Mouse (Mus musculus): ENCODE measurements at regions not wholly inside any gene's neighbourhood (a gene's known extent, or its start where the extent isn't known, plus 50 kb on each side); places are given as distances from the start of the nearest gene placed in this dataset.

DNA sequence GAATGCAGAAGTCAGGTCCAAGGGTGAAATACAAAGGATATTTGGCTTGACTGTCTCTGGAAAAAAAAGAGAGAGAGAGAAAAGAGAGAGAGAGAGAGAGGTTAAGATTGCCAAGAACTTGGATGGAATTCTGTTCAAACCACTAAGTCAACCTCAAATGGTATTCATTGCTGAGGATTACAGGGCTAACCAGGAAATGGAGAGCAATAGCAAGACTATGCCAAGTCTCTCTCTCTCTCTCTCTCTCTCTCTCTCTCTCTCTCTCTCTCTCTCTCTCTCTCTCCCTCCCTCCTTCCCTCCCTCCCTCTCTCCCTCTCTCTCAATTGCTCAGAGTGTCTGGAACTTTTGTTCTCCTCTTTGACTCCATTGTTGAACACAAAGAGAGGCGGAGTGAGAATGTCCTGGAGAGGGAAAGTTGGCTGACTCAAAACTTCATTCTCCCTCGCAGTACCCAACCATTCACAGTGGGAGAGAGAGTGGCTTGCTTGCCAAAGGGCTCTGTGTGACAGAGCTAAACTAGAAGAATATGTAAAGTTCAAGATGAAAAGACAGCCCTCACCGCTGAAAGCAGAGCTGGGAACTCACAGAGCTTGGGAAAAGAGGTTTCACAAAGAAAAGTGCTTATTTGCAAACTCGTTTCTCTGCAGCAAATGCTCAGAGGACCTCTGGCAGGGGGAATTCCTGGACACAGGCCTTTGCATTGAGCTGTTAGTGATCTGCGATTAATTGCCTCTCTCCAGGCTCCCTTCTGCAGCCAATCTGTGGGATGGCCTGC, 487.1 kb upstream of the Cdh11 start:
- no peak for DNase-seq

DNA sequence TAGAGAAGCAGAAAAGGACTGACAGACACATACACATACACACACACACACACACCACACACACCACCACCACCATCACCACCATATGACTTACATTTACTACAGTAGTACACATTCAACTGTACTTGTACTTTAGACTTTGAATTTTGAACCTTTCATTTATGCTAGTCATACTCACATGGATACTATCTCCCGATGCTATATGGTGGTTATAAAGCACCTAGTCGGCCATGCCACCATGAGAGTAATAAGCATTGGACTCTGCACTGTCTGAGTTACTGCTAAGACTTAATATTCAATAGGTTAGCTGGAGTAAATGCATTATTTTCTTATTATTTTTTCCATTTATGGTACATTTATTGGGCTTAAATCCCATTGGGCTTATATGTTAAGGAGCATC, 488.0 kb upstream of the Cdh11 start:
- DNase-seq: no peak

DNA sequence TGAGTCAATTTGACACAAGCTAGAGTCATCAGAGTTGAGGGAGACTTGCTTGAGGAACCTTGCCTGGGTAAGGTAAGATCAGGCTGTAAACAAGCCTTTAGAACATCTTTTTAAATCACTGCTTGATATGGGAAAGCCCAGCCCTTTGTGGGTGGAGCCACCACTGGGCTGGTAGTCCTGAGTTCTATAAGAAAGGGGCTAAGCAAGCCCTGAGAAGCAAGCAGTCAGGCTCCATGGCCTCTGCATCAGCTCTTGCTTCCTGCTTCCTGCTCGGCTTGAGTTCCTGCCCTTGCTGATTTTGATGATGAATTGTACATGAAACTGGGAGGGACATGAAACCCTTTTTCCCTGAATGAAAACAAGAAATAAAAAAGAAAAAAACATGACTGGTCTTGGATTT, 496.4 kb upstream of the Cdh11 start:
- no peak for DNase-seq

DNA sequence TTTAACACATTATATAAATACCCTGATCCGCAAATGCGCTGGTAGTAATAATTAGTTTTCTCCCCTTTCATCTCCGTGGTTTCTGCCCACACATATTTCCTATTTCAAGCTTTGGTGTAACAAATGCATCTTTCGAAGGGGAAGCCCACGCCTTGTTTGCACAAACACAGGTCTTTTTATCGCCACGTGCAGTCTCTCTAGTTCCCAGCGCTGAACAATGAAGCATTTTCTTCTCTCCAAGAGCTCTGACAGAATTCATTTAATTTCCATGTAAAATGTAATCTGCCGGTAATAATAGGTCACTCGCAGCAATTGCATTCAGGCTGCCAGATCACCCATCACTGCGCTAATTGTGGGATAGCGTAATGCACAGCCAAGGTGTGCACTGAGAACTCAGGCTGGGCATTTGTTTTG, 503.1 kb upstream of the Cdh11 start:
- DNase-seq: no peak

DNA sequence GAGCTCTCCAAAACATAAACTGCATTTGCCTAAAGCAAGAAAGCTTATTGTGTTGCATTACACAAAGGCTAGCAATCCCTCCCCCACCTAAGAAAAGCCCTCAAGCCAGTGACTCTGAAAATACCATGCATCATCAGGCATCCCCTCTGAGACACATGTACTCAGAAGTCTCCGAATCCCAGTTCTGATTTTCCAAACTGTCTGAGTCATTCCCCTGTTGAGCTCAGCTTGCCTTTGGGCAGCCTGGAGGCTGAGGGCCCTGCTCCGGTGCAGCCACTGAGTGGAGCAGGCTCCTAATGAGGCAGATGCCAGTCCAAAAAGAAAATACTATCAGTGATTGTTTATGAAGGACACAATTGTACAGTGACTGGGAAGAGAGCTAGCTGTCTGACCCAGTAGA, 507.5 kb upstream of the Cdh11 start:
- no peak for DNase-seq

DNA sequence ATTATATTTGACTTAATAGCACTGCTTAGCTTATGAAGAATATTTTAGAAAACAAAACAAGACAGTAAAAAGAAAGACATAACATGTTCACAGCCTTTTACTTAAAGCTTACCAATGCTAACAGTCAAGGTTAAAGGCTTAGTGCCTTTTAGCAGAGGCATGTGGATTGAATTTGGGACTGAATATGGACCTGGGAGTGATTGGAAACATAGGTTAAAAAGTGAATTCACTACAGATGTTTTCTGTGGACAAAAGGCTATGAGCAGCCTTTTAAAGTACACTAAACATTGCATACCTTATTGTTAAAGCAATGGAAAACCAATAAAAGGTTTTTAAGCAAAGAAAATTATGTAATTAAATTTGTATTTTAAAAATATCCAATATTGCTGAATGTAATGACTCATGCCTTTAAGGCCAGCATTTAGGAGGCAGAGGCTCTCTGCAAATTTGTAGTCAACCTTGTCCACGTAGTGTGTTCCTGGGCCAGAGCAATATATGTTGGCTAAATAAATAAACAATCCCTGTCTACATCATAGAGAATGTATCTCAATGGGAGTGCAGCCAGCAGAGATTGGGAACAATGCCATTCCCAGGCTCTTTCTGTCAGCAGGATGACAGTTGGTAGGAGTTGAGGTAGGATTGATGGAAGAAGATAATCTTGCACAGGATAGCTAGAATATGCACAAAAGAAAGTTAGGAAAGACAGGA, 521.2 kb upstream of the Cdh11 start:
- no peak for DNase-seq

DNA sequence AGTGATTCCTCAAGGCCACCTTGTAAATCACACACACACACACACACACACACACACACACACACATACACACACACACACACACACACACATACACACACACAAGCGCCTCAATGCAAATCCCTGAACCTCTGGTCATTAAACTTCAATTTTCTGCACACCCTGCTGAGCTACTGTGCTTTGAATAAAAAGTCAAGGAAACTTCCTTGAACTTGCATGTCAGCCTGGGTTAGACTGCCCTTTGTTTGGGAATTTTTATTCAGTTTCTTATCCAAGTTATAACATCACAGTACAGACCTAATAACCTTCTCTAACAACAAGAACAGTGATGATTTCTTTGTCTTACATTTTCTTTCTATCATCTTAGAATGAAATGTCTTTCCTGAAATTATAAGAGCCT, 528.1 kb upstream of the Cdh11 start:
- no peak for DNase-seq

DNA sequence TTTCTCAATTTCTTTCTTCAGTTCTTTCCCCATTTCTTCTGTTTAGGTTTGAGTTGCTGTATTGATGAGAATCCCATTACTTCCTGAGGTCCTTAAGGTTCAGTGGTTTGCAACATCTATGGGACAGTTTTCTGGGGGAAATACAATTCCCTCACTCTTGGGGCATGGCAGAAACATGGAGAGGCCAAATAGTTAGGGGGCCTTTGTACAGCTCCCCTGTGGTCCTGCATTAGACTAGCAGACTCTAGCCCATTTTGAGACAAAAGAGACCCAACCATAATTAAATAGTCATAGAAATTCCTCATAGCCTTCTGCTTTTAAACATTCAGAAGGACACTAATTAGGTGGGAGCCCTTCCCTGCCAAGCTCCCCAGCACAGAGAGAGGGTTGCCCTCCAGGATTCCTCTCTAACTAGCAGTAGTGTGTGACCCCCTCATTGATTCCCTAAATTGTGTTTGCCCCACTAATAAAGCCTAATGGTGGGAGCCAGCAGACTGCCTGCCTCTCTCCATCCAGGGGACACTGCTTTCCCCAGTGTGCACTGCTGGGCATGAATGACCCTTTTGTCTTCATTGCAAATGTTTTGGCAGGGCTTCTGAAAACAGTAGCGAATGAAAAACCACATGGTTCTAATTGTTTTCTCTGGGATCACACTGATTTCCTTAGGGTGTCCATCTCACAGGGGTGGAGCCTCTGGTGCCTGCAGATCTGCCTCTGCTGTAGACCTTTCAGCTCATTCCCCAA, 529.0 kb upstream of the Cdh11 start:
- no peak for DNase-seq

DNA sequence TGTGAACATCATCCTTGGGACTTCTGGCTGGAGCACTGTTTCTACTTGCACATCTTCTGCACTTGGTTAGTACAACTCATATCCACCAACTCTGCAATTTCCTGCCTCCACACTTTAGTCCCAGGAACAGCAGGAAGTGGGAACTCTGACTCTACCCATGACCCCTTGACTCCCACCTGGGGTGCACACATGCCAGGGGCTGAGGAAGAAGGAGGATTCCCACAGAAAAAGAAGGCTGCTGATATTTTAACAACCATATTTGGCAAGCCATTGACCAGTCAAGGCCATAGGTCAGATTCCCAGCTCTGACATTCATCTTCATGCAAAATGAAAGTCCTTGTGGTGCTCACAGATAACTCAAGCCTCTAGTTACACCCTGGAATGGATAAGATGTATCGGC, 530.3 kb upstream of the Cdh11 start:
- DNase-seq: no peak

DNA sequence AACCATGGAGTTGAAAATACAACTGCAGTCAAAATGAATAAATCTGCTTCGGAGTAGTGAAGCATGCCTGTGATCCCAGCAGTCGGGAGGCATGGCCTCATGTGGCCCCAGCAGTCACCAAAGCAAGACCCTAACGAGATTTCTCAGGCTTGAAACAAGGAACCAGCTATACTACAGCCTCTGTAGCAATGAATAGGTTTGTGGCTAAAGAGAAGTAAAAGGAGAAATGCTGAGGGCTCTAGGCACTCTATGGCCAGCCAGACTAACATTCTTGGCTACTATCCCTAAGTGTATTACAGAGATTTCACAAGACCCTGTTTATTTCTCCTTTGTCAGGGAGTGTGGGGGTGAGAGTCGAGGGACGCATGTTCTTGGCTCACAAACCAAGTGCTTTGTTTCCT, 531.2 kb upstream of the Cdh11 start:
- DNase-seq: no peak

DNA sequence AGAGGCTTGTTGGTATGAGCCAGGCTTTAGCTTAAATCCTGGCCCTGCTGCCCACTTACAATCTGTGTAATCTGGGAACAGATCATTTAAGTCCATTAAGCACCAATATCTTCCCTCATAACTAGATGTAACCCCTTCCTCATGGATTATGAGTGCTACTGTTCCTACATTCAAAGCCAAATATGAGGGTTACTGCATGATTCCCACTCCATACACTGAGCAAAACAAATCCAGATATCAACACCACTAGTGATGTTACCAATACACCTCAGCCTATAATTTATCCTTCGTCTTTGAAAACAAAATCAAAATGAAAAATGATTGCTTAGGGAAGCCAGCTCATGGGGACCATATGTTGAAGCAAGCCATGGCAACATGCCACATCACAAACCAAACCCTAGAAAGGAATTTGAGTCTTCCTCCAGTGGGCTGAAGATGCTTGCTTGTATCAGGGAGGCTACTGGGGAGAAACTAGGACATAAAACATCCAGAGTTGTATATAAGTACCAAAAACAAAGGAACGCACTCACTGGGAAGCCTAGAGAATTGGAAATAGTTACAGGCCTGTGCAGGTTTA, 531.8 kb upstream of the Cdh11 start:
- no peak for DNase-seq

DNA sequence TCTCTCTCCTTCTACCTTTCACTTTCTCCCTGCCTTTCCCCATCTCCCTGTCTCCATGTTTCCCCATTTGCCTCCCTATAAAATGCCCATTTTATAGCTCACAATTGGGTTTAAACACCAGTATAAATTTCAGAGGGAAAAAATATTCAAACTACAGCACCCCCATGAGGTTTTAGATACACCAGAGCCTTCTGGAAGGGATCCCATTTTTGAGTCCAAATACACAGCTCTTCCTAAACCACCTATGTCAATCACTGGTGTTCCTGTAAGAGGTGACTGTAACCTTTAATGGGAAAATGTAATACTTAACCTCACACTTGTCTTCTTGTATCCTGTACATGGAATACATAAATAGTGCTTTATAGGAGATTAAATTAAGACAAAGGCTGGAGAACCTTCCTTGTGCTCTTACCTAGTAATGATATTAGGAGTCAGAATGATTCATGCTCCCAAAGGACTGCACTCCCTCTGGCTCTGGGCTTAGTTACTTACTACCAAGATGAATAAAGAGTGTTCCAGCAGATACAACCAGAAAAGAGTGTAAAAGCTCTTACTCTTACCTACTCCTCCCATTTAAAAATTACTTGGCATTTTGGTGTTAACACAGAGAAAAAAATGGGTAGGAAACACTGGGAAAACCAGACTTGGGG, 538.7 kb upstream of the Cdh11 start:
- DNase-seq: no peak

DNA sequence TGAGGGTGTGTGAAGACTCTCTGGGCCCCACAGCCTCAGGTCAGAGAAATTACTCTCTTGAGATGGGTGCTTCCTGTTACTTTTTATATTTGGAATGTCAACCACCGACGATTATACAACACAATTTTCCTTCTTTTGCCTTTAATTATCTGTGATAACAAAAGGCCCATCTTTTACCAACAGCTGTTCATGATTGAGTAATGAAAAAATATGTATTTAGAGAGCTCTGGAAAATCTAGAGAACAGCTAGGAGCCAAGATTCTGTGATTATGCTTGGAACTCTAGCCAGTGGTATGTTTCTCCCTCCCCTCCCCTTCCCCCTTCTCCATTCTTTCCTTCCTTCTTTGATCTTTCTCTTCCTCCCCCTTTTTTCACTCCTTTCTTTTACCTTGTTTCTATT, 546.0 kb upstream of the Cdh11 start:
- no peak for DNase-seq

DNA sequence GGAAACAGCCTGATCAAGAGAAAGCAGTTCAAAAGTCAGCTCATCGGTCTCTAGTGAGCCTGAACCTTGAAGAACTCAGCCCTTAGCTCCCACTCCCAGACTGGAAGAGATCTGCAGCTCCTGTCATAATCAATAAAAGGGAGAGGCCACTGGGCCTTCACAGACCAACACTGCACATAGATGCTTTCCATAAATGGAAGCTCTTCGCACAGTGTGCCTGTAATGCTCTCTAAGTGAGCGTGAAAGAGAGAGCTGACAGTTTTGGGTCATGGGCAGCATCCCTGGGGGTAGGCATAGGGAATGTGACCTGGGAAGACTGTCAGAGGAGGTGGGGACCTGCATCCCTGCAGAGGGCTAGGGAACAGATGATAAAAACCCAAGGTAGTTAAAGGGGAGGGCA, 551.9 kb upstream of the Cdh11 start:
- DNase-seq: no peak

DNA sequence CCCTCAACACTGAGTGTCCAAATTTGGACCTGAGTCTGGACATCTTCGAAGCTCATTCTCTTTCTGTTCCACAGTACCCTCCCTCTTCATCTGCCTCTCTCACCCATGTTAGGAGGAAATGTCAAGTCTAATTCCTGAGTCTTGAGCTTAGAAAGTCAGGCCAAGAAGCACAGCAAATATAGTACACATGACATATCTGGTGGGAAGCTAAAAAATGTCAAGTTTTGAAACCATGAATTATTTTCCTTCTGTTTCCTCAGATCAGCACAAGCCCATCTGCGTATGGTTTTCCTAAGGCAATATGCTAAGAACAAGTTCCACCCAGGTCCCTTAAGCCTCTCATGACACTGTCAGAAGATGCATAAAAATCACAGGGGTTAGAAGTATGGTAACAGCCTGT, 553.6 kb upstream of the Cdh11 start:
- DNase-seq: no peak

DNA sequence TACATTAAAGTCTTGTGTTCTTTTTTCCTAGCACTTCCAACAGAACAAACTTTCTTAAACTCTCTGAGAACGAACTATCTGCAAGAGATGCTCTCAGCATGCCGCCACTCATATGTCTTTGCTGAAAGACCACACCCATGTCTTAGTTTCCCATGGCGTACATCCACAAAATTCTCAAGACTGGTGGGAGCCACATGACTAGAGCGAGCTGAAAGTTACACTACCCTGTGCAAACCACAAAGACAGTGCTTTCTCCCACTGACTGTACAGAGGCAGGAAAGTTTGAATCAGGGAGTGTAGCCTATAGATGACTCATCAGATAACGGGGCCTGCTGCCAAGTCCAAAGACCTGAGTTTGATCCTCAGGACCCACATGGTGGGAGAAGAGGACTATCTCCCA, 554.5 kb upstream of the Cdh11 start:
- no peak for DNase-seq

DNA sequence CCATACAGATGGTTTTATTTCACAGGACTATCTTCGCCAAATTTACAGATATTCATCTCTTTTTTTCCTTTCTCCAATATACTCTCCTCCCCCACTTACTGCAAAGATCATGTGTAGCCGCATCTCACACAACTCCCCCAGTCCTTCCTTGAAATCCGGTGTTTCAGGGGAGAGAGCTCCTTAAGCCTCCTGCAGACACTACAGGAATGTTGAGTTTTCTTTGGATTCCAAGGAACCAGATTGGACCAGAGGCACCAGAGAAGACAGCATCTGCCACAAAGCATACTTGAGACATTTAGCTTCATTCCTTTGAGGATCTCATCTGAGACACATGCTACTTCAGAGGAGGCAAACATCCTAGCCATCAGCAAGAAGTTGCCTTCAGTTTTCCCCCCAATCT, 558.4 kb upstream of the Cdh11 start:
- no peak for DNase-seq

DNA sequence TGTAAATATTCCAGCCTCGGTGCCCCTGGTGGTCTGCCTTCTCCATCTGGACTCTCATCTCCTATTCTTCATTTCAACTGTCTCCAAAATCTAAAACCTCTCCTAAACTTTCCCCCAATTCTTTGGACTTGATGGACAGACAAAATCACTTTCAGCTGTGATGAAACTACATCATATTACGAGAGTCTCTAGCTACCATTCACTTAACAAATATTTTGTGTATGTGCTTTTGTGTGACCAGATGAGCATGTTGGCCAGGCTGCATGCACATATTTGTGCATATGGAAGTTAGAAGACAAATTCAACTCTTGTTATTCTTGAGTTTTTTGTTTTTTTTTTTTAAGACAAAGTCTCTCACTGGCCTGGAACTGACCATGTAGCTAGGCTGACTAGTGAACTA, 559.4 kb upstream of the Cdh11 start:
- no peak for DNase-seq

DNA sequence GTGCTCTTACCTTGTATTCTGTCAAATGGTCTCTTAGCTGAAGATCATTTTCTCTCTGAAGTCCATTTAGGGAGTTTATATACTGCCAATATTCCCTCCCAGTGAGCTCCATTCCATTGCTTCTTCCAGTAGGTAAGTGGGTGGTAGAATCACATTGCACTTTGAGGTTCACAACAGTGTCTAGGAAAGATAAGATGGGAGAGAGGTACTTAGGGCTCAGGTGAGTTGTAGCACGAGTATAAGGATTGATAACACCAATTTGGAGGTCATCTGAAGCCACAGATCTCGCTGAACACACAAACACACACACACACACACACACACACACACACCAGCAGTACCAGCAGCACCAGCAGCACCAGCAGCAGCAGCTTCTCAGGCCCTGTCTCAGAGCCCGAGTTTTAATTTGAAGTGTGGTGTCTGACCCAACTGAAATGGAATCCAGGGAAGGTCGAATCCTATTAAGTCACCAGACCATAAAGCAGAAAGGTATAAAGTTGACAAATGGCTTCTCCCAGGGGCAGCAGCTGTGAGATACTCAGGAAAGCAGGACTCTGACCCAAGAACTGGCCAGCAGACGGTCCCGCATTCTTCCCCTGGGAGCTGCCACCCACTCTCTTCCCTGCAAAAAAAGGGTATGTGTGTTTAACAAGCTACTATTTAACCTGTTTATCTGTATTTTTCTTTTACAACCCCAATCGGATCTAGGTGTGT, 561.9 kb upstream of the Cdh11 start:
- DNase-seq: no peak

DNA sequence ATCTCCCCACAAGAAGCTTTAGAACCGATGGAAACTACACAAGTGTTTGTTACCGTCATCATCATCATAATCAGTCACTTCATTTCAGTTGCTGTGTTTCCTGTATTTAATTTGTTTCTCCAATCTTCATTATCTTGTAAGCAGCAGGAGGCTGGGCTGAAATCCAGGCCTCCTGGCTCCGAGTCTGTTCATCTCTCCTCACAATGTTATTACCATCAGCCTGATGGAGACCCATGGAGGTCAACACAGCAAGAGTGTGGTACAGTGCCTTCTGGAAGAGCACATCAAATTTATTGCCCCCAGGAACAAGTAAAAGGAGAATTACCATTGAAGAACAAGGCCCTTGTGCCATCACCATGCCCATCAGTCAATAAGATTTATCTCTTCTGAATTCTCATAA, 576.3 kb upstream of the Cdh11 start:
- no peak for DNase-seq

DNA sequence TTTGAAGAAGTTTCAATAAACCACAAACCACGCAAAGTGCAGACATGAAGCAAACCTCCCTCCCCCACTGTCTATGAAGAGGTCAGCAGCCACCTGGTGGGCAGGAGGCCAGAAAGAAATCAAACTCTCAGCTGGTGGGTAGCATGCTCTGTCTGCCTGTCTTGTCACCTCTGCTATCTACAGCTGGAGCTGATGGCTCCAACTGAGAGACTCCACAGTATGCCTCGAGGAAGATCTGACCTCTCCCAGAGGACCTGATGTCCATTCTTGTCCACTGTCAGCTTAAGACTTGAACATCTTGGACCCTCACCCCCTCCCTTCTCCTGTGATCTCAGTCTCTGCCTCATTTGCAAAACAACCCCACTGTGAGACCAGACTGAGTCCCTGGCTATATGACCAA, 585.0 kb upstream of the Cdh11 start:
- DNase-seq: no peak

DNA sequence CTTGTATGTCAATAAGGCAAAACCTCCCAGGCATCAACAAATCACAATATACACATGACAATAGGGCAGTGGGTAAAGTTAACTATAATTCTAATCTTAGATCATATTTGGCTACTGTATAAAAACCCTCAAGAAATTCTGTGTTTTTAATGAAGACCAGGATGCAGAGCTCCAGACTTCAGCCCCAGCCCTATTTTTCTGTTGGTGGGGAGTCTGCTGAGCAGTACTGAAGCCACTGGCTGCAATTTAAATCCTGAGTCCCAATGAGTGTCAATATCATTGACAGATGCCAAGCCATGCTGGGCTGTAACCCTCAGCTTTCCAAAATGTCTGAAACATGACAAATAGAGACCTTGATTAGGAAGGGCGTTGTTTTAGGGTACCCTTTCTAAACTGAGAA, 587.6 kb upstream of the Cdh11 start:
- DNase-seq: no peak

DNA sequence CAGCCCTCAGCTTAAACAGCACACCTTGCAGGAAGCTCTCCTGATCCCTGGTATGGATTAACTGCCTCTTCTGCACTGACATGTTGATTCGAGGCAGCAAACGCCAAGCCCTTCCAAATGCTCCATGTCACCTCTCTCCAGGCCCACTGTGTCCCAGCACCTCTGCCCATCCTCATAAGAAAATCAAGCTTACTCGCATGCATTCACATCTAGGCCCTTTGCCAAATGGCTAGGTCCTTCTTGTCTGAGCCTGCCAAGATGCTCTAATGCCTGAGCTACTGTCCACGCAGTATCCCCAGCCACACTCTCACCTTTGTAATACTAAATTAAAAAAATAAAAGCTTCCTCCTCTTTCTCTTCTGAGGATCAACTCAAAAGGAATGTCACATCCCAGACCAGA, 588.7 kb upstream of the Cdh11 start:
- DNase-seq: no peak
